Mouse (Mus musculus): ENCODE results near the gene Adamts6.

DNA sequence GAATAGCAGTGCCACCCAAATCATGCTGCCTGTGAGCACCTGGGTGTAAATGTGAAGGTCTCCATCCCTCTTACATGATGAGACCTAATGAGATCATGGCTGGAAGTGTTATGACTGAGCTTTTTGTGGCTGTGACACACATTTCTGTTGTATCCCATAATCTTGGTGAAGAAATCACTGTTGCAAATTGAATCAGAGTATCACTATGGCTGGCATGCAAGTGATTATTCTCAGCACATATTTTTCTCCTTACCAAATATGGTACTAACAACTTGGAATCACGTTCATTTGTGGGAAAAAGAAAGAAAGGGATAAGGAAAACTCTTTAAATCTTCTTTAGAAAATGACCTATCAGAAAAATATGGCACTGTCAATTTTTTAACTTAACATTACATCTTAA is 180.4 kb downstream of the Adamts6 start:
- TF ChIP-seq MAX (IDR thresholded peaks at IDR 0.05; ENCODE audit: low read length): no peak
- TF ChIP-seq CTCF (IDR thresholded peaks at IDR 0.05 in 2 of 3, conservative IDR thresholded peaks at IDR 0.05 in 1 of 3; ENCODE audit: control insufficient read depth in 1 of 3, insufficient read depth in 1 of 3, low read depth in 2 of 3, low read length in 3 of 3, poor library complexity in 1 of 3, severe bottlenecking in 1 of 3): no peak
- no peak for TF ChIP-seq KAT2A (conservative IDR thresholded peaks at IDR 0.05; ENCODE audit: low read depth, low read length)
- TF ChIP-seq E2F4 (IDR thresholded peaks at IDR 0.05; ENCODE audit: borderline replicate concordance, low read depth, low read length): no peak
- no peak for TF ChIP-seq ZC3H11A (IDR thresholded peaks at IDR 0.05; ENCODE audit: low read depth, low read length)
- no peak for TF ChIP-seq ELF1 (IDR thresholded peaks at IDR 0.05; ENCODE audit: low read depth, low read length)

Data from MEL (cell line).